Mouse (Mus musculus): Measurements from ENCODE around the gene Acyp2.
A peak's percentile ranks its signal among the peaks of the same experiment; 100 is the strongest.
"Not testable (repeated sequence)": the region's sequence is repeated elsewhere in the genome, so short reads cannot be mapped to it uniquely, and the experiment has no call there.

The Acyp2 gene

DNA sequence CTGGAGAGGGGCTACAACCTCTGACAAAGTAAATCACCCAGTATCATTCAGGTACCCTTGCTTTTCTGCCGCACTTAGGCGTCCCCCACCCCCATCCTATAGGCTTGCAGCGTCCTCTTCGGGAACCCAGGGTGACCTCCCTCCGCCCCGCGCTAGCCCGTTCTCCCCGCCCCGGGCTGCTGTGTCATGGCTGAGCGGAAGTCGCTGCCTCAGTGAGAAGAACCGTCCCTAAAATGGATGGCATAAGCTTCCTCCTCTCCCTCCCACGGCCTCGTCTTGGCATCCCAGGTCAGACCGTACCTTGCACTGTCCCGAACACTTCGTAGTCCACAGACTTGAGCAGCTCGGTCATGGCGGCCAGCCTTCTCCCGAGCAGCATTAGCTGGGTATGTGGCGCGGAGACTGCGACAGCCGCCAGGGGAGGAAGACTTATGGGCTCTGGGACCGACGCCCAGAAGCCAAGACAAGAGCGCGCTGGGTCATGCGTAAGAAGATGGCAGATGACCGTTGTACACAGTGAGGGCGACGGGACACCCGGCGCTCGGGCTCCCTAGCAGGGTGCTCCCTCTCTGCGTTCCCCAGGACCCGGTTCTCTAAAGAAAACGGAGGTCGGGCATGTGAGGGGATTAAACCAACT is at the start of gene Acyp2:
TSS of gene Acyp2 (minus strand) at position 587 of the 637 bp plus-strand sequence.
- DNase-seq (ENCODE audit: extremely low spot score, low read depth, low spot score) = peak; percentile 33

DNA sequence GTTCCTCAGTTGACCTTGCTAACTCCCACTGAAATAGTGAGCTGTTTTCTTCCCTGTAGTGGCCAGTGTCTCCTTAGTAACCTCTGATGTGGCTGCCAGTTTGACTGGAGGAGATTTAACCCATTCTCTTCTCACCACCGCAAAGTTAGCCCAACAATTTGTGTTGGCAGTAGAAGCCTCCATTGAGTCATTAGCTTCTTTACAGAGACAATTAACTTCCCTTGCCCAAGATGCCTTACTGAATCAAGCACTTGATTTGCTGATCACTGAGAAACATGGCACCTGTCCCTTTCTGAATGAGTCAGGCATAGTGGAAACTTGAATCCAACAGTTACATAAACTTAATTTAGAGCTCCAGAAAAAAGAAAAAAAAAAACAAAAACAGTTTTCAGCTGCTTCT is 40.0 kb upstream of the Acyp2 start:
- no peak for DNase-seq (ENCODE audit: extremely low spot score, low read depth, low spot score)

DNA sequence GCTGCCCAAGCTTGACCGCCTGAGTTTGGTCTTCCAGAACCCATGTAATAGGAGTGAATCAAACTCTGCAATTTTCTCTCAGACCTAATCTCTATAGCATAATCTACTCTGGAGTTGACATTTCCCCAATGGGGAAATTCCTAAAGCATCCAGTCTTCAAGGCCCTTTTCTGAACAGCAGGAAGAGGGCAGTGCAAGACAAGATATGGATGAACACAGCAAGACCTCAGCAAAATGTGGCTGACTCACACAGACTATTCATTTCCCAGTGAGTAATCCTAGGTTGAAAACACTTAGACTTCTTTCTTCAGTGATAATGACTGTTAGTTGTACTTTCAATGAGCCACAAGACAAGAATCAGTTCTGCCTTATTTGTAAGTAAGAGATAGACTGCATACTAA is 26.7 kb upstream of the Acyp2 start:
- DNase-seq (ENCODE audit: extremely low spot score, low read depth, low spot score) = no peak

DNA sequence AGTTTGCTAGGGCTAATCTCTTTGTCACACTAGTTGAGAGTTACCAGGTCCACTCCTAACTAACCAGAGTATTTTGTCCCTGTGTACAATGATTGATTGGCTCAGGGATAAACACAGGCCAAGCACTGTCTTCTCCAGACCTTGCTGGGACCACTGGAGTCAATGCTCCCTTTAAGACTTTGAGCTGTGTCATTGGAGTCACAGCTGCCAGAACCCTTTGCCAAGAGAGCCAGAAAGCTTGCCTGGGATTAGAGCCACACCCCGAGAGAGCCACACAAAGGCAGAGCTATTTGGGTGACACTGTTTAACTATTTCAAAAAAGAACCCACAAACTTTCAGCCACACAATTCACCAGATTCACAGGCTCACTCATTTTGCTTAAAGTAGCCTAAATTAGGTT is 23.3 kb upstream of the Acyp2 start:
- no peak for DNase-seq (ENCODE audit: extremely low spot score, low read depth, low spot score)

DNA sequence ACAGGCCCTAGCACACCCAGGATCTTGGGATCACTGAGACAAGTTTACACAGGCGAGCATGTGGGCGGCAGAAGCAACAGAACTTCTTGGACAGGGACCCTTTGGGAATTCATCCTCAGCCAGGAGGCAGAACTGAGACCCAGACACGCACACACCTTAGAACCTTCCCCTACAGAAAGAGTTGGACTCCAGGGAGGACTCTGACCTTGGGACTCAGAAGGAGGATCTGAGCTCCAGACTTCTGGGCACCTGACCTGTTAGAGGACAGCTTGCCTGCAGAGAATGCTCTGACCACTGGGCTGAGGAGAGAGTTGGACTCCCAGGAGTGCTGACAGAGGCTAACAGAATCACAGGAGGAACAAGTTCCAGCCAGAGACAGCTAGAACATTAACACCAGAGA is 13.6 kb upstream of the Acyp2 start:
- no peak for DNase-seq (ENCODE audit: extremely low spot score, low read depth, low spot score)

DNA sequence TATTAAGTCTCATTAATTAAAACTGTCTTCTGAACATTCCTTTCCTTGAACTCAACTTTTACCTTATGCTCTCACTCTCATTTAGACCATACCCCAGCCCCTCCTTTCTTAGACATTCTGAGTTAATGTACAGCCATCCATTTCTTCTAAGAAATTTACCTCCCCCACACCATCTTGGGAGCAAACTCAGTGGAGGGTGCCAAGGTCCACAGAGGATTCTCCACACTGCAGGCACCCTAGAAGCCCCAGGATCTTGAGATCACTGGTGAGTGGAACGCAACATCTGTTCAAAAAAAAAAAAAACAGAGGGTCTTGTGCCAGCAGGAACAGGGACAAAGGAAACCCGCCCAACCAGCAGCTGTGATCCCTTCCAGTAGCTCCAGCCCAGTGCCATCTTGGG is 13.2 kb upstream of the Acyp2 start:
- no peak for DNase-seq (ENCODE audit: extremely low spot score, low read depth, low spot score)

DNA sequence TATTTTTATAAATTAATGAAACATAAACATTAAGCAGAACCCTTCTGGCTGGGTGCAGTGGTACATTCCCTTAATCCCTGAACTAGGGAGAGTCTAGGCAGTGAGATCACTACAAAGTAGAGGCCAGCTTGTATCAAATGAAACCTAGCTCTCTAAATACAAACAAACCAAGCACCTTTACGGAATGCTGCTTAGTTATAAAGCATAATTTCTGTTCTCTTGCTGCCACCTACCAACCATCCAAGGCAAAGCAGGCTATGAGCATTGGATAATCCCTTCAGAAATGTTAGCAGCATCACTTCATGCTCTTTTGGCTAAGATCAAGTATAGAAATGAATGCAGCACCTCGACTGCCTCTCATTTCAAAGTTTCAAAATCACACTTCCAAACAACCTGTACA is 7.7 kb upstream of the Acyp2 start:
- DNase-seq (ENCODE audit: extremely low spot score, low read depth, low spot score) = no peak

DNA sequence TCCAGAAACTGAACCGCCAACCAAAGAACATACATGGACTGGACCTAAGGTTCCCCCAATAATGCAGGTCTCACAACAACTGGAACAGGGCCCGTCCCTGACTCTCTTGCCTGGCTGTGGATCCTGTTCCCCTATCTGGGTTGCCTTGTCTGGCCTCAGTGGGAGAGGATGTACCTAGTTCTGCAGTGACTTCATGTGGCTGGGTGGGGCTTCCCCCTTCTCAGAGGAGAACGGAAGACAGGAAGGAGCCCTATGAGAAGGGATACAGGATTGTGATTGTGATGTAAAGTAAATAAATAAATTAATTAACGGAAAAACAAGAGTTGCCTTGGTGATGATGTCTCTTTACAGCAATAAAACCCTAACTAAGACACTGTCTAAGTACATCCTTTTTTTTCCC is 6.7 kb upstream of the Acyp2 start:
- DNase-seq (ENCODE audit: extremely low spot score, low read depth, low spot score) = no peak

DNA sequence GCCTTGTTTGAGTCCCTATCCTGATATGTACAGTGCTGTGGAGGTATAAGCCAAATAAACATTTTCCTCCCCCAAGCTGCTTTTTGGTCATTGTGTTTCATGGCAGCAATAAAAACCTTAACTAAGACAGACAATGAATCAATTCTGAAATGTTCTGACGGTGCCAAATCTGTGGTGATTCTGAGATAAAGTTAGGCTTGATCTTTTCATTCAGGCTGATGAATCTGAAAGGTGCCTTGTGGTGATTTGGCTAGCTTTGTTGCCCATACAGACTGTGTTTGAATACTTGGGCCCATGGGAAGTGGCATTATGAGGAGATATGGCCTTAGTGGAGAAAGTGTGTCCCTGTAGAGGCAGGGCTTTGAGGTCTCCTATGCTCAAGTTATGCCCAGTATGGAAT is 1.0 kb upstream of the Acyp2 start:
- DNase-seq (ENCODE audit: extremely low spot score, low read depth, low spot score) = no peak

DNA sequence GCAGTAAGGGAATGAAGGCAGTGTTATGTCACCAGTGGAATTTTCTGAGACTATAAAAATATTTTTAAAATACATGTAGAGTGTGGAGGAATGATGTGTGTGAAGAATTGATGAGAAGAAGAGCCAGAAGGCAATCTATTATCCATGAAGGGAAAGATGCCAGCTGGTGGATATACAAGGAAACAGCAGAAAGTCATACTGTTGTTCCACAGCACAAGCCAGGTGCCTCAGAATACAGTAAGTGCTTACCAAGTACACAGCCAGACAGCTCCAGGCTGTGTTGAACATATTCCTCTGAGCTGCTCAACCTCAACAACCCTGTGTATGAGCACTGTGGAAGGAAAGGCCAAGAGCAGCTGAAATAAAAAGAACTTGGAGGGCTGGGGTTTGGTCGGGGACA is 13.7 kb downstream of the Acyp2 start:
- no peak for DNase-seq (ENCODE audit: extremely low spot score, low read depth, low spot score)

DNA sequence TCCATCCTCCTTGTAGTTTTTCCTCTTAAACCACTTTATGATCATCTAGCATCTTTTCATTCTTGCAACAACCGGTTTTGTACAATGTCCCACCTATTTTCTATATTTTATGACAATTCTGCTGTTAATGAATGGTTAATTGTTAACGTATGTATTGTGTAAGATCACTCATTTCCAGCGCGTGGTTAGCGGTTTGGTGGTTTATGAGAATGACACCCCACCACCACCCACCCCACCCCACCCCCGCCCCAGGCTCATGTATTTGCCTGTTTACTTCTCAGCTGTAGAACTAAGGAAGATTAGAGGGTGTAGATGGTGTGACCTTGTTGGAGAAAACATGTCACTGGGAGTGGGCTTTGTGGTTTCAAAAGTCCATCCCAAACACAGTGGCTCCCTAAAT is 18.9 kb downstream of the Acyp2 start:
- no peak for DNase-seq (ENCODE audit: extremely low spot score, low read depth, low spot score)

DNA sequence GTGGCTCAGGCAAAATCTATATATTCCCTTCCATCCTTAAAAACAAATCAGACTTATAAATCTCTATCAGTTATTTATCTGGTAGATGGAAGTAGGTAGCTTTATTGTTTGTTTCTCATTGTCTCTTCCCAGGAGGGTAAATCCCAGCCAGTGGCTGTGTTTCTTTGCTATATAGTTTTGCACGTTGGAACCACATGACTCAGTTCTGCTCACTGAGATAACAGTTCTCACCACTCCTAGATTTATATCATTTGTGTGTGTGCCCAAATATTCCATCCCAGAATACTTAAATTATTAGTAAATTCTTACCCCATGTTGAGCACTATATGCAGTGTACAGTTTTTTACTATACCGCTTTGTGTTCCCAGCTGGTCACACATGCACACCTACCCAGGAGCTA is 26.2 kb downstream of the Acyp2 start:
- no peak for DNase-seq (ENCODE audit: extremely low spot score, low read depth, low spot score)

DNA sequence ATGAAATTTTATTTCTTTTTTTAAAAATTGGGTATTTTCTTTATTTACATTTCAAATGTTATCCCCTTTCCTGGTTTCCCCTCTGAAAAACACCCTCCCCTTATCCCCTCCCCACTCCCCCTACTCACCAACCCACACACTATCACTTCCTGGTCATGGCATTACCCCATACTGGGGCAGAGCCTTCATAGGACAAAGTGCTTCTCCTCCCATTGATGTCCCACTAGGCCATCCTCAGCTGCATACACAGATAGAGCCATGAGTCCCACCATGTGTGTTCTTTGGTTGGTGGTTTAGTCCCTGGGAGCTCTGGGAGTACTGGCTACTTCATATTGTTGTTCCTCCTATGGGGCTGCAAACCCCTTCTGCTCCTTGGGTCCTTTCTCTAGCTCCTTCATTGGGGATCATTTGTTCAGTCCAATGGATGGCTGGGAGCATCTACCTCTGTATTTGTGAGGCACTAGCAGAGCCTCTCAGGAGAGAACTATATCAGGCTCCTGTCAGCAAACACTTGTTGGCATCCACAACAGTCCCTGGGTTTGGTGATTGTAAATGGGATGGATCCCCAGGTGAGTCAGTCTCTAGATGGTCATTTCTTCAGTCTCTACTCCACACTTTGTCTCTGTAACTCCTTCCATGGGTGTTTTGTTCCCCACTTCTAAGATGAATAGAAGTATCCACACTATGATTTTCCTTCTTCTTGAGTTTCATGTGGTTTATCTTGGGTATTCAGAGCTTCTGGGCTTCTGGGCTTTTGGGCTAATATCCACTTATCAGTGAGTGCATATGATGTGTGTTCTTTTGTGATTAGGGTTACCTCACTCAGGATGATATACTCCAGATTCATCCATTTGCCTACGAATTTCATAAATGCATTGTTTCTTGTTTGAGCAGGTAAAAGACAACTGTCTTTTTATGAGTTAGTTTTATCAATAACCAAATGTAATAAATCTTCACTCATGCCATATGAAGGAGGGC is 27.7 kb downstream of the Acyp2 start:
- DNase-seq (ENCODE audit: extremely low spot score, low read depth, low spot score) = not testable (repeated sequence)

DNA sequence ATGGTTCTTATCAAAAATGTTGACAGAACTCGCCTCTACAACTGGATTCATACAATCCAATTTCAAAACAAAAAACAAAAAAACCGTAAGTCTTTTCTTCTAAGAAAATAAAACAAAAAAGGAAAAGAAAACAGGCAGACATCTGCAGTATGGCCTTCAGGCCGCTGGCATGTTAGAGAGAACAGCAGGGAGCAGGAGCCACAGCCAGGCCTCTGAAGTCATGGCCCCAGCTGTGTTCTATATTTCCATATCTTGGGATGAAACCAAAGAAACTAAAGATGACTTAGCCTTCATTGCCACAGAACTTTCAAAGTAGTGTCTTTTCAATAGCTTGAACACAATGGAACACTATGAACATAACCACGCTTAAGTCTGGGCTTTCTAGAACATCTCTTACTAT is 31.2 kb downstream of the Acyp2 start:
- DNase-seq (ENCODE audit: extremely low spot score, low read depth, low spot score) = no peak

DNA sequence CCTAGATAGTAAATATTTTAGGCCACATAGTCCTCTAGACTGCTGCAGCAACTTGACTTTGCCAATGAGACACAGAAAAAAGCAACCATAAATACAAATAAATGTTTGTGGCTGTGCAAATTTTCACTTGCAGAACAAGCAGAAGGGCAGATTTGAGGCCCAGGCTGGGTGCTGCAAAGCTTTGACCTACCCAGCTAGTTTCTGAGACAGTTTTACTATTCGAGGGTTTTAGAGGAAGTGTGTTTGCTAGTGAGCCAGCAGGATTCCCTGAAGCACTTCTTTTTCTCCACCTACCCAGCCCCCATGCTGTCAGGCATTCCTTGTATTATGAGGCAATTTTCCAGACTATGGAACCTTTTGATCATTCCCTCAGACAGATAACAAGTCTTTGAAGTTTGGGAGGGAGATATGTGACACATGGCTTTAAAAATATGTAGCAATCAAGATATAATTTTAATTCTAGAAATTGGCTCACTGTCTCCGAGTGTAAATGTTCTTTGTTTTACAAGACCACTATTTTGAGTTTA is 31.8 kb downstream of the Acyp2 start:
- DNase-seq (ENCODE audit: extremely low spot score, low read depth, low spot score) = no peak

DNA sequence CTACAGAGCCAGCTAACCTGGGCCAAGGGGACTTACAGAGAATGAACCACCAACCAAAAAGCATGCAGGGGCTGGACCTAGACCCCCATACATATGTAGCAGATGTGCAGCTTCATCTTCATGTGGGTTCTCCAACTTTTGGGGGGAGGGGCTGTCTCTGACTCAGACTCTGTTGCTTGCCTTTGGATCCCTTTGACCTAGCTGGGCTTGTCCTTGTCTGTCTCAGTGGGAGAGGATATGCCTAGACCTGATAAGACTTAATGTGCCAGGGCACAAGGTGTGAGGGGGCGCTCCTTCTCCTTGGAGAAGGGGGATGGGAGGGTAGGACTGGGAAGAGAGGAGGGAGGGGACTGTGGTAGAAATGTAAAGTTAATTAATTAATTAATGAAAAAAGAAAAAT is 33.4 kb downstream of the Acyp2 start:
- DNase-seq (ENCODE audit: extremely low spot score, low read depth, low spot score) = no peak

DNA sequence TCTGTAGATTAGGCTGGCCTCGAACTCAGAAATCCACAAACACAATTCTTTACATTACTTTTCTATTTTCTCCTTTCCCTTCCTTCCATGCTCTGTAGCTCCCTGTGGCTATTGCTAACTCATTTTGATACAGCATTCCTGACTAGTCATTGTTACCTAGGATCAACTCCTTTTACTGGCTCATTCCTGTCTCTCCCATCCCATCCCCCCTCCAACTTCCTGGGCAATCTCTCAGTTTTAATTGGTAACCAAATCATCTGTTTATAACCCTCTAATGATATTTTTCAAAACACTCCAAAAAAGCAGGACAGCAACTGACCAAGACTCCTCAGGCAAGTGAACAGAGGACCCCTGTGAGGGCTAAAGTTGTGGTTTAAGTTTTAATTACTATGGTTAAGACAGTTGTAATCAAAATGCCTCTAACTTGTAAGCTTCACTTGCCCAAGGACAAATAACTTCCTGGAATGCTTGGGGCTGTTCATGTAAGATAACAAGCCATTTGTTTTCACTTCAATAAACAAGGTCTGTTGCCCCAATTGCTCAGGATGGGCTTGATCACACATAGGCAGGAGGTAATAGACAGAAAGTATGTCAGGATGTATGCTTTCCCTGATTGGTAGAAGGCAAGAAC is 35.4 kb downstream of the Acyp2 start:
- no peak for DNase-seq (ENCODE audit: extremely low spot score, low read depth, low spot score)

DNA sequence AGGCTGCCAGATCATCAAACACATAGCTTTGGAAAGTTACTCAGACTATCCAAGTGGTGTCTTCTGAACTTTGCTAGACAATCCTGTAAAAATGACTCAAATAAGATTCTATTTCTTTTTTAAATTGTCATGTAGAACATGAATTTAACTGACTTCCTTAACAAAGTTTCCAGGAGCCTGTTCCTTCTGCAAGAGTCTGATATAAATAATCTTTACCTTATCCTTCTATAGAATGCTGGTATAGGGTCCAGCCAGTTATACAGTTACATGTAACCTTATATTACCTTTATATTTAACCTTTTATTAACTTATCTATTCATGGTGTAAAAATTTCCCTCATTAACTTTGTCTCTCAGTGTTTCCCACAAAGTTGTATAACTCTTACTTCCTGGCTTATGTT is 36.7 kb downstream of the Acyp2 start:
- DNase-seq (ENCODE audit: extremely low spot score, low read depth, low spot score) = no peak

DNA sequence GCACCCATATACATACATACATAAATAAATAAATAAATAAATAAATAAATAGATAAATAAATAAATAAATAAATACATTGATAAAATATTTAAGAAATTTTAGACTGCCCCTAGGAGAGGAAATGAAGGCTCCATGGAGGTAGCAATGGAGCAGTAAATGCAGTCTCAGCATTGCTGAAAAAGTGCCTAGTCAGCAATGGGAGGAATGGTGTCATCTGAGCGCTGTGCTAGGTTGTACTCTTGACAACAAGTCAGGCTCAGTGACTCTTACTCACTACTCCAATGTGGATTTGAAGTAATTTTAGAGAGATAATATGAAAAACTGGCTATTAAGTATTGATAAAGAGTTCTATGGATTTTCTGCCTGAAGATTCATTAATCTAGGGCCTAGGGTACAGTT is 40.1 kb downstream of the Acyp2 start:
- DNase-seq (ENCODE audit: extremely low spot score, low read depth, low spot score) = no peak

DNA sequence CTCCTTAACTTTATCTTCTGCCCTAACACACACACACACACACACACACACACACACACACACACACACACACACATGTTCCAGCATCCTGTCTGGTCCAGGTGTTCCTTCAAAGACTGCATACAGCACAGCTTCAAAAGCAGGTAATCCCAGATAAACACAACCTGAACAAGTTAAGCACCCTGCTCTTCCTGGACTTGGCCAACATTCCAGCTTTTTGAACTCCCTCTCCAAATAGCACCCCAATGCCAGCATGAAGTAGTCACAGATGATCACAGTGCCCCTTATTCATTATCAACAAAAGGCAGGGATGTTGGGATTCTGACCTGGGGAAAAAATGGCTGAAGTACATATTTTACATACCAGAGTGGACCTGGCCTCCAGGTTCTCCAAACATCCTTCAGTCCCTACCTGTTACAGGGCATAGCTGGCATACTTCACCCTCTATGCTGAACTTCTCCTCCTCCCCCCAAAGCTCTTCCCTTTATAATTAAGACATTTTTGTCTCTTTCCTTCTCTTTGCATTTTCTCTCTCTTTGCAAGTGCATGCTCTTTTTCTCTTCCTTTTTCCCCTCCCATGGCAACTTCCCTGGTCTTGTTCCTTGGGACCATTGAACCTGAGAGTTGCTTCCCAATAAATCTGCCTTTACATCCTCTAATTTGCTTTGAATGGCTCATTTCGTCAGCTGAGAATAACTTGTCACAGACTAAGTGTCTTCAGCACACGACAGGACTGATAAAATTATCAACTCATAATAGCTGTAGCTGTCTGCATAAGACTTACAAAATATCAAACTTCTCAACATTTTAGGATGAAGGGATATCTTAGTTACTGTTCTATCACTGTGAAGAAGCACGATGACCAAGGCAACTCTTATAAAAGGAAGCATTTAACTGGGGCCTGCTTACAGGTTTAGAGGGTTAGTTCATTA is 41.5 kb downstream of the Acyp2 start:
- no peak for DNase-seq (ENCODE audit: extremely low spot score, low read depth, low spot score)

DNA sequence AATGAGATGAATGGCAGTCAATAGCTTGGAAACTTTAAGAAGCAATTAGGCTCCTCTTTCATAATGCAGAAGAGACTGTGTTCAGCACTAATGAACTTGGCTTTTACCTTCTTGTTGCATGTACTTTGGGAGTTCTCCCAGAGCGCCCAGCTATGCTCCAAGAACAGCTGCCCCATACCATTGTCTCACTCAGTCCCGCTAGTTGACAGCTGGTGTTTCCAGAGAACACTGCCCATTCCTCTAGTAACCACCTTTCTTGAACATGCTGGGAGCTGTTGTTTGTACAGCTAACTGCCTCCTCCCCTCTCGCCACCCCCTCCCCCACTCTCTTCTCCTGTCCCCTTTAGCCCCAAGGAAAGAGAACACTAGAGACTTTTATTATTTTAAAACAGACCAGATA is 52.1 kb downstream of the Acyp2 start:
- no peak for DNase-seq (ENCODE audit: extremely low spot score, low read depth, low spot score)

Measured in hindlimb bud, embryonic 11.5 days (tissue).